Mouse (Mus musculus) CH12.LX (cell line): ENCODE data around the gene Cyp8b1. TPM values are rescaled to one million over a fixed set of nuclear protein-coding genes. Genes with fewer than 3 reads are reported as not detected.

Experiments used
- DNase-seq: peaks from one replicate; pipeline ENCODE4 v3.0.0-alpha.2; 2013; ENCODE audit errors: extremely low read depth
- H3K27ac ChIP-seq: 2 replicates; pipeline ENCODE4 v1.5.1; 2012; ENCODE audit warnings: low read depth, mild to moderate bottlenecking, control low read depth, moderate library complexity; ENCODE audit not compliant: insufficient read depth
- H3K27me3 ChIP-seq: replicated peaks from 2 replicates; pipeline ENCODE3; 2012; ENCODE audit warnings: inconsistent platforms
- H3K36me3 ChIP-seq, 2 experiments: replicated peaks in 1 of 2; 2 replicates each; pipeline versions ENCODE3 to v1.6.1; 2012; ENCODE audit warnings: inconsistent platforms in 1 of 2, low read length in 1 of 2, mild to moderate bottlenecking in 1 of 2, mixed read lengths in 1 of 2, moderate library complexity in 1 of 2; ENCODE audit not compliant: control insufficient read depth in 1 of 2, insufficient read depth in 1 of 2
- H3K4me1 ChIP-seq, 2 experiments: 2 replicates each; pipeline ENCODE4 v1.6.1; 2012; ENCODE audit warnings: inconsistent platforms in 1 of 2, moderate library complexity in 1 of 2; ENCODE audit not compliant: insufficient read depth in 2 of 2, control insufficient read depth in 1 of 2
- H3K4me2 ChIP-seq: 2 replicates; pipeline ENCODE4 v1.6.1; 2012; ENCODE audit warnings: low read depth, mild to moderate bottlenecking, control low read depth; ENCODE audit not compliant: poor library complexity, insufficient read depth, severe bottlenecking
- H3K4me3 ChIP-seq, 3 experiments: fragments of 150-350 bp in 1 of 3; sonication (generic) in 1 of 3; replicated peaks in 1 of 3; 2 replicates each; pipeline versions ENCODE3 to v1.5.1; 2011 to 2012; ENCODE audit warnings: low read depth in 2 of 3, low read length in 2 of 3, mild to moderate bottlenecking in 2 of 3, moderate library complexity in 2 of 3, control low read depth in 1 of 3, improper control_type of control experiment in 1 of 3, inconsistent platforms in 1 of 3, mixed read lengths in 1 of 3; ENCODE audit not compliant: poor library complexity in 1 of 3
- H3K79me2 ChIP-seq: replicated peaks from 2 replicates; pipeline ENCODE4 v1.6.1; 2012; ENCODE audit warnings: mild to moderate bottlenecking, moderate library complexity; ENCODE audit not compliant: control insufficient read depth, poor library complexity, insufficient read depth, severe bottlenecking; ENCODE audit errors: extremely low read depth
- H3K9ac ChIP-seq: 2 replicates; pipeline ENCODE4 v1.6.1; 2012; ENCODE audit warnings: low read depth, mild to moderate bottlenecking, control low read depth, moderate library complexity; ENCODE audit not compliant: insufficient read depth
- H3K9me3 ChIP-seq: replicated peaks from 2 replicates; pipeline ENCODE3; 2012; ENCODE audit warnings: low read length, inconsistent platforms, mixed read lengths
- BHLHE40 ChIP-seq: IDR thresholded peaks from 2 replicates; pipeline ENCODE4 v1.6.1; 2011; ENCODE audit warnings: mild to moderate bottlenecking, low read depth, low read length, improper control_type of control experiment
- E2F4 ChIP-seq: IDR thresholded peaks from 2 replicates; pipeline ENCODE4 v1.6.1; 2011; ENCODE audit warnings: low read depth, low read length, improper control_type of control experiment; ENCODE audit not compliant: insufficient replicate concordance
- ELF1 ChIP-seq: IDR thresholded peaks from 2 replicates; pipeline ENCODE4 v1.6.1; 2014; ENCODE audit warnings: low read depth, mild to moderate bottlenecking, inconsistent platforms, low read length, improper control_type of control experiment
- ETS1 ChIP-seq: conservative IDR thresholded peaks from 2 replicates; pipeline ENCODE4 v1.6.1; 2012; ENCODE audit warnings: low read depth, mild to moderate bottlenecking, inconsistent platforms, low read length, improper control_type of control experiment, moderate library complexity
- HCFC1 ChIP-seq: IDR thresholded peaks from 2 replicates; pipeline ENCODE4 v1.6.1; 2012; ENCODE audit warnings: low read depth, mild to moderate bottlenecking, inconsistent platforms, low read length, improper control_type of control experiment
- KAT2A ChIP-seq: IDR thresholded peaks from 2 replicates; pipeline ENCODE4 v1.6.1; 2012; ENCODE audit warnings: low read length, improper control_type of control experiment, inconsistent platforms; ENCODE audit not compliant: insufficient replicate concordance
- MAFK ChIP-seq: IDR thresholded peaks from 2 replicates; pipeline ENCODE4 v1.6.1; 2011; ENCODE audit warnings: low read length, improper control_type of control experiment; ENCODE audit not compliant: insufficient replicate concordance
- MEF2A ChIP-seq: IDR thresholded peaks from 2 replicates; pipeline ENCODE4 v1.6.1; 2014; ENCODE audit warnings: low read depth, mild to moderate bottlenecking, inconsistent platforms, low read length, improper control_type of control experiment, borderline replicate concordance
- MXI1 ChIP-seq: IDR thresholded peaks from 2 replicates; pipeline ENCODE4 v1.6.1; 2011; ENCODE audit warnings: mild to moderate bottlenecking, low read depth, low read length, improper control_type of control experiment
- MYC ChIP-seq: IDR thresholded peaks from 2 replicates; pipeline ENCODE4 v1.6.1; 2011; ENCODE audit warnings: low read depth, mild to moderate bottlenecking, improper control_type of control experiment, low read length
- NELFE ChIP-seq: IDR thresholded peaks from 2 replicates; pipeline ENCODE4 v1.6.1; 2011; ENCODE audit warnings: low read depth, low read length, improper control_type of control experiment
- NRF1 ChIP-seq: IDR thresholded peaks from 2 replicates; pipeline ENCODE4 v1.6.1; 2014; ENCODE audit warnings: low read depth, mild to moderate bottlenecking, inconsistent platforms, low read length, improper control_type of control experiment, moderate library complexity
- PAX5 ChIP-seq: IDR thresholded peaks from 2 replicates; pipeline ENCODE4 v1.6.1; 2012; ENCODE audit warnings: low read length, inconsistent platforms, mixed read lengths
- POLR2A ChIP-seq: IDR thresholded peaks from 2 replicates; pipeline ENCODE4 v1.6.1; 2011; ENCODE audit warnings: low read depth, mild to moderate bottlenecking, improper control_type of control experiment, low read length
- RCOR1 ChIP-seq: conservative IDR thresholded peaks from 2 replicates; pipeline ENCODE4 v1.6.1; 2012; ENCODE audit warnings: low read depth, mild to moderate bottlenecking, inconsistent platforms, low read length, improper control_type of control experiment
- TCF12 ChIP-seq: IDR thresholded peaks from 2 replicates; pipeline ENCODE4 v1.6.1; 2014; ENCODE audit warnings: low read depth, mild to moderate bottlenecking, inconsistent platforms, low read length, improper control_type of control experiment
- ZC3H11A ChIP-seq: IDR thresholded peaks from 2 replicates; pipeline ENCODE4 v1.6.1; 2012; ENCODE audit warnings: low read depth, mild to moderate bottlenecking, inconsistent platforms, low read length, improper control_type of control experiment
- ZKSCAN1 ChIP-seq: IDR thresholded peaks from 2 replicates; pipeline ENCODE4 v1.6.1; 2012; ENCODE audit warnings: low read depth, inconsistent platforms, low read length, improper control_type of control experiment, borderline replicate concordance
- dilution Hi-C: fragments of 300-500 bp; cut with MboI; formaldehyde crosslinking; loops from 2 replicates; pipeline ENCODE4 v1.14.3; 2020; ENCODE audit warnings: low sequenced_read_pairs; ENCODE audit not compliant: extremely low pct_unique_long_range_greater_than_20kb, extremely low pct_ligation_motif_present
- in situ Hi-C: fragments of 300-500 bp; cut with MboI; formaldehyde crosslinking; loops from 3 replicates; pipeline ENCODE4 v1.14.3; 2019; ENCODE audit warnings: low sequenced_read_pairs, low pct_ligation_motif_present, low pct_unique_long_range_greater_than_20kb, mixed read lengths
- polyA plus RNA-seq: library from polyadenylated mRNA; unstranded; fragments of >175 nt; gene quantifications from 2 replicates; pipeline ENCODE4 v1.2.1, GENCODE M21; 2012; ENCODE audit warnings: low read depth; ENCODE audit not compliant: insufficient read length
- total RNA-seq, 2 experiments: library from RNA; depleted of rRNA; stranded (reverse); fragments of 300-350 nt in 1 of 2; fragments of >200 nt in 1 of 2; gene quantifications; 2 replicates each; pipeline ENCODE4 v1.2.3; 2012 to 2014

Gene Cyp8b1
- total and polyA plus RNA-seq, 3 experiments = 0.27 TPM; not detected in 2

DNA sequence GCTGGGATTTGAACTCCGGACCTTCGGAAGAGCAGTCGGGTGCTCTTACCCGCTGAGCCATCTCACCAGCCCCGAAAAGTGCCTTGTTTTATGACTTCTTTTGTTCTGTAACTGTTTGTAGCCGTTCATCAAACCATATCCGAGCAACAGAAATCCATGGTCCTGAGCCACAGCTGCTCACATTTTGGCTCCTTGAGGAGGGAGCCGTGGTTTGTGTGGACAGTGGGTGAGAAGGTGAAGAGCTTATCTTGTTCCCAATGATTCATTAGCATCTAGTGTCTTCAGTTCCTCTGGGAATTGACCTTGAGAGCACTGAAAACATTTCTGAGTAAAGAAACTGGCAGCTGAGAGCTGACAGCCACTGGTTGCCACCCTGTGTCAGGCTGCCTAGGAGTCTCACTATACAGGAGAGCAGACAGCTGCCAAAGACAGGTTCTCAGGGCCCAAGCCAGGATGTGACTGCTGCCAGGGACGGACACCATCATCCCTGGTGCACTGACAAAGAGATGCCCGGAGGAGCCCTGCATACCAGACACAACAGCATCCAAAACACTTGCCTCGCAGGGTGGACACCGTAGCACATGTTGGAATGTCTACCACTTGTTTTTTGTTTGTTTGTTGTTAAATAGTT, 23.9 kb downstream of the Cyp8b1 start:
- in situ Hi-C loops = no loop called here
- dilution Hi-C loops = no loop called here

DNA sequence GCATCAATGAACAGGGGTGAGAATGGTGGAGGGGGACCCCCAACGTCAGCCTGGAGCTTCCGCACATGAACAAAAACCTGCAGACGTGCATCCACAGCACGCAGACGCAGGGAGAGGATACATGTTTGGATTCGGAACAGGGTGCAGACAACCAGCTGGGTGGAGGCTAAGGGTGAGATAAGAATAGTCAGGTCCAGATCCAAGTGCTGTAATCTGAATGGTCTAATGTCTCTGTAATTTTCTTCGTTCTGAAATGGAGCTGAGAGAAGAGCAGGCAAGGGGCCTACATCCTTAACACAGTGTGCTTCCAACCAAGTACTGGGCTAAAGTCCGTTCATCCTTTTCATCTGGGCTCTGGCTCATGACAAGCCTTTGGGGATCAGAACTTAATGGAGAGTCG, 24.8 kb downstream of the Cyp8b1 start:
- H3K4me3 ChIP-seq = no peak overlapping the region
- H3K27ac ChIP-seq = no peak overlapping the region
- H3K36me3 ChIP-seq = peaks cover 0 to 6% of the 10 kb centered on the region in 2 experiments
- H3K79me2 ChIP-seq = no peaks in the 10 kb centered on the region
- dilution Hi-C loops = no loop called here
- no peak overlapping the region for H3K4me2 ChIP-seq
- DNase-seq = no peak
- H3K9ac ChIP-seq = no peak overlapping the region
- H3K4me1 ChIP-seq = peaks cover 15 to 31% of the 10 kb centered on the region in 2 experiments
- TF ChIP-seq TCF12 (no peak), NRF1 (no peak), E2F4 (no peak), ZC3H11A (no peak), HCFC1 (no peak), MEF2A (no peak), RCOR1 (no peak), ETS1 (no peak), NELFE (no peak), MAFK (no peak), BHLHE40 (no peak), MXI1 (no peak), PAX5 (no peak), MYC (no peak)
- no peaks in the 10 kb centered on the region for H3K27me3 ChIP-seq
- peaks cover 2% of the 10 kb centered on the region for H3K9me3 ChIP-seq
- in situ Hi-C loops = no loop called here

More for the DNA sequence above, 23.9 kb downstream of the Cyp8b1 start:
- Histone ChIP-seq H3K79me2 (no peaks in the 10 kb centered on the region), H3K4me2 (no peak overlapping the region), H3K4me3 (no peak overlapping the region), H3K9ac (no peak overlapping the region), H3K27me3 (no peaks in the 10 kb centered on the region), H3K27ac (no peak overlapping the region), H3K9me3 (peaks cover 2% of the 10 kb centered on the region), H3K4me1 (peaks cover 18 to 39% of the 10 kb centered on the region in 2 experiments), H3K36me3 (peaks cover 0 to 6% of the 10 kb centered on the region in 2 experiments)
- TF ChIP-seq POLR2A = no peak
- no peak for TF ChIP-seq ELF1
- no peak for TF ChIP-seq RCOR1
- no peak for TF ChIP-seq KAT2A
- no peak for TF ChIP-seq ZKSCAN1
- DNase-seq = no peak
